Mouse (Mus musculus): ENCODE measurements around the gene Rft1. TPM values are rescaled to one million over a fixed set of nuclear protein-coding genes. Genes with fewer than 3 reads are reported as not detected.

Gene Rft1
- polyA plus RNA-seq, 1 experiment from 2014 or later = 14.7 TPM

DNA sequence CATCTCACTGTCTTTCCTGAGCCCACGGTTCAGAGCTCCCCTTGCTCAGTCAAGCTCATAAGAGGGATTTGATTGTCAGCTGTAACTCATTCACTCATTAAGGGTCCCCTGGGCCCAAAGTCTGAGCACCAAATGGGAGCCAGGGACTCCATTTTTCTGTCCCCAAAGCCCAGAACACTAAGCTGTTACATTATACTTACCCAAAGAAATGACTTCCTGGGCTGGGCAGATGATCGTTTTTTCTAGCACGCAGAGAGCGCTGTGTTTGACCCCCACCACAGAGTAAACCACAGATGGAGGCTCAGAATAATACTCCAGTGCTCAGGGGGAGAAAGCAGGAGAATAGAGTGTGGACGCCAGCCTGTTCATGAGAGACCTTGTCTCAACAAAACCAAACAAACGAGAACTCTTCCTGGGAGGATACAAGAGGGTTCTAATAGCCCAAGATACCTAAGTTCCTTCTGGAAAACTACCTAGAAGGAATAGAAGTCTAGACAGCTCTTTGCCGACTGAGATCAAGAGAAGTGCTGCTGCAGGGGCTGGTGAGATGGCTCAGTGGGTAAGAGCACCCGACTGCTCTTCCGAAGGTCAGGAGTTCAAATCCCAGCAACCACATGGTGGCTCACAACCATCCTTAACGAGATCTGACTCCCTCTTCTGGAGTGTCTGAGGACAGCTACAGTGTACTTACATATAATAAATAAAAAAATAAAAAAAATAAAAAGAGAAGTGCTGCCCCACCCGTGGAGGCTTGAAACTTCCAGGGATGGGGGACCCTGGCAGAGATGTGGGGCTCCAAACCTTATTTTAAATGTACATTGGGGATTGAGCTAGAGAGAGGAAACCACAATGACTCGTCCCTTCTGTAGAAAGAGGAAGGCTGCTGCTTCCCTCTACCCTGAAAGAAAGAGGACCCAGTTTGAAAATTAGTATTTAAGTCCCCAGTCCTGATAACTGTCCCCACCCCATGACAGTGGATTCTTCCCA lies 27.1 kb upstream of the Rft1 start:
- Histone ChIP-seq H3K9me3 (ENCODE audit: control insufficient read depth, low read length) (no peaks in the 10 kb centered on the region), H3K36me3 (ENCODE audit: control insufficient read depth, insufficient read depth, low read length) (no peaks in the 10 kb centered on the region), H3K27me3 (replicated peaks; ENCODE audit: control insufficient read depth, insufficient read depth, low read length) (no peaks in the 10 kb centered on the region), H3K4me3 (ENCODE audit: low read length) (peak overlapping the region; percentile 85), H3K9ac (ENCODE audit: low read depth, low read length) (peak overlapping the region; percentile 88), H3K4me2 (ENCODE audit: low read depth, low read length) (peak overlapping the region; percentile 88), H3K4me1 (ENCODE audit: control insufficient read depth, insufficient read depth, low read length) (peaks cover 42% of the 10 kb centered on the region), H3K27ac (ENCODE audit: low read length) (peak overlapping the region; percentile 86)
- 52% methylated on average over 12 of the region's 12 CpGs for WGBS
- no peak for ATAC-seq

DNA sequence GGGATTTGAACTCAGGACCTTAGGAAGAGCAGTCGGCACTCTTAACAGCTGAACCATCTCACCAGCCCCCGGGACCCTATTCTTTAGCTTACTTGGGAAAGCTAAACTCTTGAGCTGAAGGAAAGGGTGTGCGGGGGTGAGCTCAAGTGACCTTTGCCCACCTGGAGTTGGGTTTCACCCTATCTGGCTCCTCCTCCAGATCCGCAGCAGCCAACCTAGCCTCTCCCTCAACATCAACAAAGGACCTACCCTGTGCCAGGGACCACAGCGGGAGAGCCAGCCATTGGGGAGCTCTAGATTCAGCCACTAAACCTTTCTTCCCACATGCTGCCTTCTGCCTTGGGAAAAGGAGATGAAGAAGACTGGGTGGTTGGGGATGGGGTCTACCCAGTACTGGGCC lies 25.9 kb upstream of the Rft1 start:
- H3K9ac ChIP-seq (ENCODE audit: low read depth, low read length) = no peak overlapping the region
- H3K27me3 ChIP-seq (replicated peaks; ENCODE audit: control insufficient read depth, insufficient read depth, low read length) = no peaks in the 10 kb centered on the region
- no peaks in the 10 kb centered on the region for H3K9me3 ChIP-seq (ENCODE audit: control insufficient read depth, low read length)
- H3K4me3 ChIP-seq (ENCODE audit: low read length) = no peak overlapping the region
- no peak overlapping the region for H3K4me2 ChIP-seq (ENCODE audit: low read depth, low read length)
- peaks cover 42% of the 10 kb centered on the region for H3K4me1 ChIP-seq (ENCODE audit: control insufficient read depth, insufficient read depth, low read length)
- ATAC-seq = peak; percentile 31
- peak overlapping the region; percentile 30; the same call in 1 of the 2 replicates for H3K27ac ChIP-seq (ENCODE audit: low read length)
- 59% methylated on average over 5 of the region's 5 CpGs for WGBS
- no peaks in the 10 kb centered on the region for H3K36me3 ChIP-seq (ENCODE audit: control insufficient read depth, insufficient read depth, low read length)

DNA sequence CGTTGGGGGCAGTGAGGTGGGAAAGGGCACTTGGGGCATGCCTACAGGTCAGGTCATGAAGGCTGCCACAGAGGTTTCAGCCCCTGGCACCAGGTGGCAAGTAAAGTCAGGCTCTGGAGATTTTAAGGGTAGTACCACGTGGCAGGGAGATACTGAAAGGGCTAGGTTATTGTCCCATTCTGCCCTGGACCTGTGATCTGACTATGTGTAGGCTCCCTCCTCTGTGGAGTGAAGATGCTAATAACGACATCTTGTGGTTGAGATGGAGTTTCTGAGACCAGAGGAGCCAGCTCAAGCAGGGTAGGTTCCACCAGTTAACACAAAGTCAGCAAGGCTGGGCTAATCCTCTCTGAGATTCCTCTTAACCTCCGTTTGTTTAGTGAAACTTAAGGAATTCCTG lies 24.3 kb upstream of the Rft1 start:
- H3K27me3 ChIP-seq (replicated peaks; ENCODE audit: control insufficient read depth, insufficient read depth, low read length) = no peaks in the 10 kb centered on the region
- H3K4me3 ChIP-seq (ENCODE audit: low read length) = no peak overlapping the region
- no peak for ATAC-seq
- no peak overlapping the region for H3K9ac ChIP-seq (ENCODE audit: low read depth, low read length)
- WGBS = 46% methylated on average over 4 of the region's 4 CpGs
- H3K4me1 ChIP-seq (ENCODE audit: control insufficient read depth, insufficient read depth, low read length) = peaks cover 39% of the 10 kb centered on the region
- no peak overlapping the region for H3K4me2 ChIP-seq (ENCODE audit: low read depth, low read length)
- H3K27ac ChIP-seq (ENCODE audit: low read length) = no peak overlapping the region
- H3K36me3 ChIP-seq (ENCODE audit: control insufficient read depth, insufficient read depth, low read length) = no peaks in the 10 kb centered on the region
- no peaks in the 10 kb centered on the region for H3K9me3 ChIP-seq (ENCODE audit: control insufficient read depth, low read length)

DNA sequence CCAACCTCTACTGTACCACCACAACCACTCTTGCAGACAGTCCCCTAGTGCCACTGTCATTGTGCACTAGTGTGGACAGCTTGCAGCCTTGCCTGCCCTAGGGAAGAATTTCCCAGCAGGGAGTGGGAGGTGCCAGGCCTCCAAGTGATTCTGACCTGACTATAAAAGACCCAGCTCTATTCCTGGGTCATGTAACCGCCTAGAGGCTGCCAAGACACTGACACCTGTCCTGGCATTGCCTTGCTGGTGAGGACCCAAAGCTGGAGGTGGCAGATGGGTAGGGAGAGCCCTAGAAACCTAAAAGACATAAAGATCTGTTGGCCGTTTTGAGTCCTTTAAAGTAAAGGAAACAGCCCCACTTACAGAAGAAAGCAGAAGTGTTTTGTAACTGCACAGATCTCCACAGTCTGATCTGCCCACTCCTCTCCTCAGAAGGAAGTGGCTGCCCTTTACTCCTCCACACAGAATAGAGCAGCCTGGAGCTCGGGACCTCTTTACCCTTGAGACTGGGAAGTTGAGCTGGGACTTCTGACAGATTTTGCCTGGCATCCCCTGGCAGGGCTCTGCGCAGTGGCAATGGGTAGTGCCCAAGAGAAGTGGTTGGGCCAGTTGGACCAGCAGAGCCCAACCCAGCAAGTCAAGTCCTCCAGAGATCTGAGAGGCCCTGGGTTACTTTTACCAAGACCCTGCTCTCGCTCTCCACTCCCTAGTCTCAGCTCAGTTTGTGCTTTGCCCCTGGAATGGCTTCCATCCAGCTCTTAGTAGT lies 23.2 kb upstream of the Rft1 start:
- no peaks in the 10 kb centered on the region for H3K9me3 ChIP-seq (ENCODE audit: control insufficient read depth, low read length)
- H3K27me3 ChIP-seq (replicated peaks; ENCODE audit: control insufficient read depth, insufficient read depth, low read length) = no peaks in the 10 kb centered on the region
- no peak overlapping the region; the same call in 1 of the 2 replicates for H3K9ac ChIP-seq (ENCODE audit: low read depth, low read length)
- no peaks in the 10 kb centered on the region for H3K36me3 ChIP-seq (ENCODE audit: control insufficient read depth, insufficient read depth, low read length)
- ATAC-seq = no peak
- WGBS = 72% methylated on average over 5 of the region's 5 CpGs
- H3K4me1 ChIP-seq (ENCODE audit: control insufficient read depth, insufficient read depth, low read length) = peaks cover 45% of the 10 kb centered on the region
- H3K4me2 ChIP-seq (ENCODE audit: low read depth, low read length) = no peak overlapping the region
- H3K4me3 ChIP-seq (ENCODE audit: low read length) = no peak overlapping the region
- H3K27ac ChIP-seq (ENCODE audit: low read length) = no peak overlapping the region

DNA sequence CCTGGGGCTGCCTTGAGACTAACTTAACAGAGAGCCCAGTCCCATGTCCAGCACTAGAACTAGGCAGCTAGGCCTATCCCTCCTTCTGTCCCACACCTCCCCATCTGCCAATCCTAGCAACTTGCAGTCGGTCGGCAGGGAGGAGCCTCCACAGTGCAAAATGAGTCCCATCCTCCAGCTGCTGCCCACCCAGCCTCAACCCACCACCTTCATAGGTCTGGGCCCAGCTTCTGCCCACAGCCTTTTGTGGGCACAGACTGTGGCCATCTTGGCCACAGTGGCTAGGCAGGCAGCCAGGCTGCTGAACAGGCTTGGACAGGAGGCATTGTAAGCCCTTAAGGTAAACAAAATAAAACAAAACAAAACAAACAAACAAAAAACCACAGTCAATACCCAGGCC lies 22.3 kb upstream of the Rft1 start:
- H3K4me3 ChIP-seq (ENCODE audit: low read length) = no peak overlapping the region
- peaks cover 48% of the 10 kb centered on the region for H3K4me1 ChIP-seq (ENCODE audit: control insufficient read depth, insufficient read depth, low read length)
- no peak for ATAC-seq
- no peak overlapping the region for H3K27ac ChIP-seq (ENCODE audit: low read length)
- no peaks in the 10 kb centered on the region for H3K36me3 ChIP-seq (ENCODE audit: control insufficient read depth, insufficient read depth, low read length)
- WGBS = 52% methylated on average over 2 of the region's 2 CpGs
- H3K27me3 ChIP-seq (replicated peaks; ENCODE audit: control insufficient read depth, insufficient read depth, low read length) = no peaks in the 10 kb centered on the region
- H3K4me2 ChIP-seq (ENCODE audit: low read depth, low read length) = no peak overlapping the region
- no peak overlapping the region for H3K9ac ChIP-seq (ENCODE audit: low read depth, low read length)
- no peaks in the 10 kb centered on the region for H3K9me3 ChIP-seq (ENCODE audit: control insufficient read depth, low read length)

DNA sequence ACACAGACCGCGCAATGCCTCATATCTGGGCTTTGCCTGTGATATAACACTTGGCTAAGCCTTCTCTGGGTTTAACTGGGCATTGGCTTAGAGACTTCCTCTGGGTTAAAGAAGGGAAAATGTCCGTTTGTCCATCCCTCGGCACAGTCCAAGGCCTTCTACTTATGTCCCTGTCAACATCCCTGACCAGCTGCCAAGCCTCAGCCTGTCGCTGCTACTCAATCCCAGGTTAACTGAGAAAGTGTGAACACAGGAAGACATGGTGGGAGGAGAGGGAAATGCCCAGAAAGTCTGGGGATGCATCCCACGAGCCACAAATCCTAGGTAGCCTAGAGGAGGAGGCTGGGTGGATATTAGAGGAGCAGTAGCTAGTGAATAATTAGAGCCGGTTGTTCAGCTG lies 20.5 kb upstream of the Rft1 start:
- 76% methylated on average over 7 of the region's 7 CpGs for WGBS
- no peak overlapping the region for H3K4me2 ChIP-seq (ENCODE audit: low read depth, low read length)
- no peak overlapping the region for H3K9ac ChIP-seq (ENCODE audit: low read depth, low read length)
- no peak for ATAC-seq
- no peaks in the 10 kb centered on the region for H3K27me3 ChIP-seq (replicated peaks; ENCODE audit: control insufficient read depth, insufficient read depth, low read length)
- no peaks in the 10 kb centered on the region for H3K36me3 ChIP-seq (ENCODE audit: control insufficient read depth, insufficient read depth, low read length)
- H3K4me1 ChIP-seq (ENCODE audit: control insufficient read depth, insufficient read depth, low read length) = peaks cover 50% of the 10 kb centered on the region
- peak overlapping the region; percentile 92; the same call in 1 of the 2 replicates for H3K27ac ChIP-seq (ENCODE audit: low read length)
- H3K4me3 ChIP-seq (ENCODE audit: low read length) = no peak overlapping the region
- no peaks in the 10 kb centered on the region for H3K9me3 ChIP-seq (ENCODE audit: control insufficient read depth, low read length)

DNA sequence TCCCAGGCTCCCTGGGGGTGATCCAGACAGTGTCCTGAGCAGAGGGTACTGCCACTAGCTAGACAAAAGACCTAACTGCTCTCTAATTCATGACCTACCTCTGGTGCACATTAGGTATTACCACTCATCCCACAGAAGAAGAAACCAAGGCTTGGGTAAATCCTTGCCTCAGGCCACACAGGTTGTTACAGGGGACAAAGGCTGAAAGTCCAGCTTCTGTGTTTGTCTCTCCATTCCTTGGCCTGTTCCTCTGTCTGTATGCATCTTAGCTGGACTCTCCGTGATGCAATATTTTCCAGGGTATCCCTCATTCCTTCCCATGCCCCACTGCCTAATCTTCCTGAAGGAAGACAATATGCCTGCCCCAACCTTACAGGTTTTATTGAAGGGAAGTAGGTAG lies 19.7 kb upstream of the Rft1 start:
- Histone ChIP-seq H3K4me3 (ENCODE audit: low read length) (no peak overlapping the region), H3K9ac (ENCODE audit: low read depth, low read length) (no peak overlapping the region), H3K36me3 (ENCODE audit: control insufficient read depth, insufficient read depth, low read length) (no peaks in the 10 kb centered on the region), H3K9me3 (ENCODE audit: control insufficient read depth, low read length) (no peaks in the 10 kb centered on the region), H3K4me1 (ENCODE audit: control insufficient read depth, insufficient read depth, low read length) (peaks cover 47% of the 10 kb centered on the region), H3K27ac (ENCODE audit: low read length) (peak overlapping the region; percentile 92), H3K4me2 (ENCODE audit: low read depth, low read length) (no peak overlapping the region), H3K27me3 (replicated peaks; ENCODE audit: control insufficient read depth, insufficient read depth, low read length) (no peaks in the 10 kb centered on the region)
- no peak for ATAC-seq
- 90% methylated on average over 1 of the region's 1 CpGs for WGBS

DNA sequence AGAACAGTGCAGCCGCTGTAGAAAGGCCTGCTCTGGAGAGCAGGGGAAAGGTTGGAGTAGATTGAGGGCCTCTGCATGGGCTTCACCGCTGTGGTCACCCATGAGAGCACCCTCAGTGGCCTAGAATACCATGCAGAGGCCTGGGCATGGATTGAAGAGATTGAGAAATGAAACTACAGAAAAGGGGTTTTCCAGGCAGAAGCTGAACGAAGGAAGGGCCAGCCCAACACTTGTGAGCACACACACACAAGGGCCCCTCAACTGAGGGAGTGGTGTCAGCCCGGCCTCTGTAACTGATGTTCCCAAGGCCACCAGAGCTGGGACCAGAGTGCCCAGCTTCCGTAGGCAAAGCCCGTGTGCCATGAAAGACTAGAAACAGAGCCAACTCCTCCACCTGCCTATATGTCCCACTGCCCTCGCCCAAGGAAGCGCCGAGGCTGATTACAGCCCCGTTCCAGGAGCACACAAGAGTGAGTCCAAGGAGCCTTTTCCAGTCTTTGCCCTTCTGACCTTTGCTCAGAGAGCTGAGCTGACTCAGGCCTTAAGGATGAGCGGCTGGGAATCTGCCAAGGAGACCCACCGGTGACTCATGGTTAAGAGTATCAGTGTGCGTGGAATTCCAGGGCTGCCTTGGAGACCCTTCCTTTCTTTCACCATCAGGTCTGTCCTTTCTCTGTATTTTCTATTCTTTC lies 18.8 kb upstream of the Rft1 start:
- Histone ChIP-seq H3K27me3 (replicated peaks; ENCODE audit: control insufficient read depth, insufficient read depth, low read length) (no peaks in the 10 kb centered on the region), H3K9ac (ENCODE audit: low read depth, low read length) (peak overlapping the region; percentile 56), H3K36me3 (ENCODE audit: control insufficient read depth, insufficient read depth, low read length) (no peaks in the 10 kb centered on the region), H3K4me2 (ENCODE audit: low read depth, low read length) (no peak overlapping the region), H3K9me3 (ENCODE audit: control insufficient read depth, low read length) (no peaks in the 10 kb centered on the region), H3K4me3 (ENCODE audit: low read length) (no peak overlapping the region), H3K4me1 (ENCODE audit: control insufficient read depth, insufficient read depth, low read length) (peaks cover 51% of the 10 kb centered on the region), H3K27ac (ENCODE audit: low read length) (peak overlapping the region; percentile 92)
- ATAC-seq = peak; percentile 72
- 54% methylated on average over 13 of the region's 13 CpGs for WGBS

DNA sequence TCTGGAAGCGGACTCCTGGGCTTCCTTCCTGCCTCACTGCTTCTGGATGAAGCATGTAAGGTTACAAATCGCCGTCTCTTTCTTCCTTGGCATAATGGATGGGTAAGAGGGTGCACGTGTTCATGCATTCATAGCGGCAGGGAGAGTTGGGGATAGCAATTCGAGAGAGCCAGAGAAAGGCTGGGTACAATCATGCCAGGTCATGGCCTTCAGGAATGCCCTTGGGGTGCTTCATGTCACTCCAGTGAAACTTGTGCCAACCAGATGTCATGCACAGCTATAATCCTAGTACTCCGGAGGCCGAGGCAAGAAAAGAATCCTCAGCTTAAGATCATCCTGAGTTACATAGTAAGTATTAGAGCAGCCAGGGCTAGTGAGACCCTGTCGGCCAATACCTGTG lies 17.7 kb upstream of the Rft1 start:
- Histone ChIP-seq H3K4me1 (ENCODE audit: control insufficient read depth, insufficient read depth, low read length) (peaks cover 49% of the 10 kb centered on the region), H3K9me3 (ENCODE audit: control insufficient read depth, low read length) (no peaks in the 10 kb centered on the region), H3K27me3 (replicated peaks; ENCODE audit: control insufficient read depth, insufficient read depth, low read length) (no peaks in the 10 kb centered on the region), H3K9ac (ENCODE audit: low read depth, low read length) (no peak overlapping the region), H3K4me3 (ENCODE audit: low read length) (no peak overlapping the region), H3K4me2 (ENCODE audit: low read depth, low read length) (no peak overlapping the region), H3K27ac (ENCODE audit: low read length) (no peak overlapping the region), H3K36me3 (ENCODE audit: control insufficient read depth, insufficient read depth, low read length) (no peaks in the 10 kb centered on the region)
- WGBS = 86% methylated on average over 9 of the region's 9 CpGs
- ATAC-seq = no peak
